Mouse (Mus musculus): Measurements from ENCODE around the gene Ykt6. TPM values are rescaled to one million over a fixed set of nuclear protein-coding genes. Genes with fewer than 3 reads are reported as not detected.

Ykt6 gene
- polyA plus RNA-seq, 1 experiment from 2014 or later: 23.2 TPM

- Histone ChIP-seq H3K4me2 (replicated peaks; ENCODE audit: low read depth, low read length) (no peak overlapping the region), H3K4me1 (ENCODE audit: control insufficient read depth, insufficient read depth, low read length) (no peaks in the 10 kb centered on the region), H3K36me3 (ENCODE audit: control insufficient read depth, insufficient read depth, low read length) (no peaks in the 10 kb centered on the region), H3K9me3 (ENCODE audit: control insufficient read depth, low read depth, low read length) (no peaks in the 10 kb centered on the region), H3K4me3 (ENCODE audit: low read depth, low read length) (no peak overlapping the region), H3K9ac (replicated peaks; ENCODE audit: low read depth, low read length) (no peak overlapping the region), H3K27ac (ENCODE audit: low read length) (no peak overlapping the region), H3K27me3 (ENCODE audit: control insufficient read depth, insufficient read depth, low read length) (no peaks in the 10 kb centered on the region)
- 80% methylated on average over 5 of the region's 5 CpGs for WGBS
- no peak for ATAC-seq (ENCODE audit: insufficient number of reproducible peaks, insufficient read depth, low FRiP score, low read depth)
These were observed 39.9 kb upstream of the Ykt6 start for GRCm38 (mm10) chr11:5915429-5916177.

- Histone ChIP-seq H3K27me3 (ENCODE audit: control insufficient read depth, insufficient read depth, low read length) (no peaks in the 10 kb centered on the region), H3K4me2 (replicated peaks; ENCODE audit: low read depth, low read length) (no peak overlapping the region), H3K9ac (replicated peaks; ENCODE audit: low read depth, low read length) (no peak overlapping the region), H3K4me3 (ENCODE audit: low read depth, low read length) (no peak overlapping the region), H3K9me3 (ENCODE audit: control insufficient read depth, low read depth, low read length) (no peaks in the 10 kb centered on the region), H3K27ac (ENCODE audit: low read length) (no peak overlapping the region), H3K4me1 (ENCODE audit: control insufficient read depth, insufficient read depth, low read length) (no peaks in the 10 kb centered on the region), H3K36me3 (ENCODE audit: control insufficient read depth, insufficient read depth, low read length) (no peaks in the 10 kb centered on the region)
- no peak for ATAC-seq (ENCODE audit: insufficient number of reproducible peaks, insufficient read depth, low FRiP score, low read depth)
- 63% methylated on average over 8 of the region's 8 CpGs for WGBS
These were observed 39.3 kb upstream of the Ykt6 start for GRCm38 (mm10) chr11:5916178-5916548.

- Histone ChIP-seq H3K9me3 (ENCODE audit: control insufficient read depth, low read depth, low read length) (no peaks in the 10 kb centered on the region), H3K36me3 (ENCODE audit: control insufficient read depth, insufficient read depth, low read length) (no peaks in the 10 kb centered on the region), H3K27ac (ENCODE audit: low read length) (no peak overlapping the region), H3K9ac (replicated peaks; ENCODE audit: low read depth, low read length) (no peak overlapping the region), H3K4me1 (ENCODE audit: control insufficient read depth, insufficient read depth, low read length) (no peaks in the 10 kb centered on the region), H3K27me3 (ENCODE audit: control insufficient read depth, insufficient read depth, low read length) (no peaks in the 10 kb centered on the region), H3K4me2 (replicated peaks; ENCODE audit: low read depth, low read length) (no peak overlapping the region), H3K4me3 (ENCODE audit: low read depth, low read length) (no peak overlapping the region)
- WGBS: 60% methylated on average over 2 of the region's 2 CpGs
- no peak for ATAC-seq (ENCODE audit: insufficient number of reproducible peaks, insufficient read depth, low FRiP score, low read depth)
These were observed 37.4 kb upstream of the Ykt6 start for GRCm38 (mm10) chr11:5918111-5918510.

DNA sequence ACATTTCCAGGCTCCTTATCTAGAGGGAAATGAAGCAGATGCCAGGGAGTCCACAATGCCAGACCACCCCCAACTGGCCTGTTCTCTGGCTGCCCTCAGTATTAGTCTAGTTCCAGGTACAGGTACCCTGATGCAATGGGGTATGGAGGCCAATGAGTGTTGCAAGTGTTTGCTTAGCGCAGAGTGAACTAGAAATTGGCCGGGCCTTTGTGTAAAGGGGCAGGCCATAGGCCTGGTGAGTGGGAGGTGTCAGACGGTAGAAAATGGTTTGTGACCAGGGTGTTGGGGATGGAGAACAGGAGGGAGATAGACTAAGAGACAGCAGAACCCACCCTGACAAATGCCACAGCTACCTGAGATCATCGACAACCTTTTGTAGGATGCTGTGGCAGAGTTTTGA is 35.9 kb upstream of the Ykt6 start:
- Histone ChIP-seq H3K27ac (ENCODE audit: low read length) (no peak overlapping the region), H3K9me3 (ENCODE audit: control insufficient read depth, low read depth, low read length) (no peaks in the 10 kb centered on the region), H3K4me1 (ENCODE audit: control insufficient read depth, insufficient read depth, low read length) (no peaks in the 10 kb centered on the region), H3K36me3 (ENCODE audit: control insufficient read depth, insufficient read depth, low read length) (no peaks in the 10 kb centered on the region), H3K4me2 (replicated peaks; ENCODE audit: low read depth, low read length) (no peak overlapping the region), H3K9ac (replicated peaks; ENCODE audit: low read depth, low read length) (no peak overlapping the region), H3K27me3 (ENCODE audit: control insufficient read depth, insufficient read depth, low read length) (no peaks in the 10 kb centered on the region), H3K4me3 (ENCODE audit: low read depth, low read length) (no peak overlapping the region)
- ATAC-seq (ENCODE audit: insufficient number of reproducible peaks, insufficient read depth, low FRiP score, low read depth): no peak
- 89% methylated on average over 4 of the region's 4 CpGs for WGBS

- WGBS: 34% methylated on average over 17 of the region's 17 CpGs
- H3K4me1 ChIP-seq (ENCODE audit: control insufficient read depth, insufficient read depth, low read length): no peaks in the 10 kb centered on the region
- no peak overlapping the region for H3K9ac ChIP-seq (replicated peaks; ENCODE audit: low read depth, low read length)
- no peak overlapping the region for H3K4me2 ChIP-seq (replicated peaks; ENCODE audit: low read depth, low read length)
- no peak for ATAC-seq (ENCODE audit: insufficient number of reproducible peaks, insufficient read depth, low FRiP score, low read depth)
- no peak overlapping the region for H3K27ac ChIP-seq (ENCODE audit: low read length)
- H3K9me3 ChIP-seq (ENCODE audit: control insufficient read depth, low read depth, low read length): no peaks in the 10 kb centered on the region
- H3K36me3 ChIP-seq (ENCODE audit: control insufficient read depth, insufficient read depth, low read length): no peaks in the 10 kb centered on the region
- no peak overlapping the region for H3K4me3 ChIP-seq (ENCODE audit: low read depth, low read length)
- no peaks in the 10 kb centered on the region for H3K27me3 ChIP-seq (ENCODE audit: control insufficient read depth, insufficient read depth, low read length)
These were observed 35.1 kb upstream of the Ykt6 start for GRCm38 (mm10) chr11:5920323-5920960.

DNA sequence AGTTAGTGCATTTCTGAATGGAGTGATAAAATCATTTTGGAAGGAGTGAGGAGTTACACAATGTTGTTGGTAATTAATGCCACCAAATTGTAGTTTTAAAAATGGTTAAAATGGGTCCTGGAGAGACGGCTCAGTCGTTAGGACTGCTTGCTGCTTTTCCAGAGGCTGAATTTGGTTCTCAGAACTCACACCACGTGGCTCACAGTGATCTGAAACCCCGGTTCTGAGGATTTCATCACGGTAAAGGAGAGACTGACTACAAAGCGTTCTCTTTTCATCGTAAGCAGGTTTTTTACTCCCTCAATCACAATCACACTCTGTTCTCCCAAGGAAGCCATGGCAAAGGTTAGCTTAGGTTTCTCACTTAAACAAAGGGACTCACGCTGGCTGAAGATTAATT is 30.8 kb upstream of the Ykt6 start:
- no peaks in the 10 kb centered on the region for H3K27me3 ChIP-seq (ENCODE audit: control insufficient read depth, insufficient read depth, low read length)
- no peak for ATAC-seq (ENCODE audit: insufficient number of reproducible peaks, insufficient read depth, low FRiP score, low read depth)
- no peak overlapping the region for H3K9ac ChIP-seq (replicated peaks; ENCODE audit: low read depth, low read length)
- no peaks in the 10 kb centered on the region for H3K36me3 ChIP-seq (ENCODE audit: control insufficient read depth, insufficient read depth, low read length)
- no peaks in the 10 kb centered on the region for H3K9me3 ChIP-seq (ENCODE audit: control insufficient read depth, low read depth, low read length)
- H3K4me3 ChIP-seq (ENCODE audit: low read depth, low read length): no peak overlapping the region
- no peak overlapping the region for H3K4me2 ChIP-seq (replicated peaks; ENCODE audit: low read depth, low read length)
- no peaks in the 10 kb centered on the region for H3K4me1 ChIP-seq (ENCODE audit: control insufficient read depth, insufficient read depth, low read length)
- WGBS: 55% methylated on average over 8 of the region's 8 CpGs
- no peak overlapping the region for H3K27ac ChIP-seq (ENCODE audit: low read length)

- ATAC-seq (ENCODE audit: insufficient number of reproducible peaks, insufficient read depth, low FRiP score, low read depth): no peak
- WGBS: 75% methylated on average over 3 of the region's 3 CpGs
- H3K27me3 ChIP-seq (ENCODE audit: control insufficient read depth, insufficient read depth, low read length): no peaks in the 10 kb centered on the region
- no peaks in the 10 kb centered on the region for H3K9me3 ChIP-seq (ENCODE audit: control insufficient read depth, low read depth, low read length)
- no peak overlapping the region for H3K4me3 ChIP-seq (ENCODE audit: low read depth, low read length)
- no peak overlapping the region for H3K9ac ChIP-seq (replicated peaks; ENCODE audit: low read depth, low read length)
- no peaks in the 10 kb centered on the region for H3K4me1 ChIP-seq (ENCODE audit: control insufficient read depth, insufficient read depth, low read length)
- H3K36me3 ChIP-seq (ENCODE audit: control insufficient read depth, insufficient read depth, low read length): no peaks in the 10 kb centered on the region
- H3K27ac ChIP-seq (ENCODE audit: low read length): no peak overlapping the region
- no peak overlapping the region for H3K4me2 ChIP-seq (replicated peaks; ENCODE audit: low read depth, low read length)
These were observed 28.7 kb upstream of the Ykt6 start for GRCm38 (mm10) chr11:5926696-5927220.

DNA sequence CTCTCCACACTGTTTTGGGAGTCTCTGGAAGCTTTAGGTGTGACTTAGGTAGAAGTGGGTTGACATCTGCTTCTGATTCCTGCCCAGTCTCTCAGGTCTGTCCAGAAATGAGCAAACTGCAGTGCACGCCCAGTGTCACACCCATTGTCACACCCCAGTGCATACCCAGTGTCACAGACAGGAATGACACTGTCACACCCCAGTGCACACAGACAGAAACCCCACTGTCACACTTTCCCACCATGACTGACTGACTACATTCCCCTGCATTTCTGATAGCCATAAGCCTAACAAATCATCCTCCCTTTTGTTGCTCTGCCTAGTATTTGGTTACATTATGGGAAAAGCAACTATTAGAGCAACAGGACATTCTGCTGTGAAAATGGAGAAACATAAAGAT is 24.9 kb upstream of the Ykt6 start:
- no peaks in the 10 kb centered on the region for H3K27me3 ChIP-seq (ENCODE audit: control insufficient read depth, insufficient read depth, low read length)
- ATAC-seq (ENCODE audit: insufficient number of reproducible peaks, insufficient read depth, low FRiP score, low read depth): no peak
- 80% methylated on average over 1 of the region's 1 CpGs for WGBS
- no peak overlapping the region for H3K4me3 ChIP-seq (ENCODE audit: low read depth, low read length)
- H3K9me3 ChIP-seq (ENCODE audit: control insufficient read depth, low read depth, low read length): no peaks in the 10 kb centered on the region
- H3K9ac ChIP-seq (replicated peaks; ENCODE audit: low read depth, low read length): no peak overlapping the region
- H3K4me1 ChIP-seq (ENCODE audit: control insufficient read depth, insufficient read depth, low read length): no peaks in the 10 kb centered on the region
- no peaks in the 10 kb centered on the region for H3K36me3 ChIP-seq (ENCODE audit: control insufficient read depth, insufficient read depth, low read length)
- H3K4me2 ChIP-seq (replicated peaks; ENCODE audit: low read depth, low read length): no peak overlapping the region
- no peak overlapping the region for H3K27ac ChIP-seq (ENCODE audit: low read length)

All from stomach, embryonic 14.5 days (tissue).